Mouse (Mus musculus) cerebellum, postnatal 25 days (tissue): ENCODE results near the gene Hoxa9.

Source experiments
- DNase-seq, 2 experiments: peaks; one replicate each; pipeline ENCODE4 v3.0.0; 2021; ENCODE audit warnings: mixed read lengths in 2 of 2

Hoxa9 gene

GRCm38 (mm10) chr6:52230516-52231165 lies at the start of gene Hoxa9:
TSS of gene Hoxa9 (minus strand) at chr6:52231089.
- no peak for DNase-seq

GRCm38 (mm10) chr6:52276920-52277319 lies 46.0 kb upstream of the Hoxa9 start:
- DNase-seq = no peak

DNA sequence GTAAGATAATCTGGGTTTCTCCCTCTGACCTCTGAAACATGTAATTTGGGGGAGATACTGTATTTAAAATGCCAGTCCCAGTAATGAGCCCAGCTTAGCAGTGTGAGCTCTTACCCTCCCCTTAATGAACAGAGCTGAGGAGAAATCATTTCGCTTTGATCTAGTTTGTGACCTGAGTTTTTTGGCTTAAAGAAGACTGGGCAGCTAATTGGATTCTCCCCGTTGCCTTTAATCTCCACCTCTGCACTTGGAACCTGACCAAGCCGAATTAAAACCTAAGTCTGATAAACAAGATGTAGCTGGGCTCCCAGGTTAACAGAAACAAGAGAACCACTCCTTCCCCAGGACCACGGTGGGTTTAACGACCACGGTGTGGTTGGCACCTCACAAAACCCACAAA lies 45.5 kb upstream of the Hoxa9 start:
- no peak for DNase-seq

GRCm38 (mm10) chr6:52275563-52276280 lies 44.8 kb upstream of the Hoxa9 start:
- no peak for DNase-seq

GRCm38 (mm10) chr6:52274576-52274975 lies 43.7 kb upstream of the Hoxa9 start:
- no peak for DNase-seq

- DNase-seq = no peak
Measured at GRCm38 (mm10) chr6:52273656-52274280, 42.9 kb upstream of the Hoxa9 start.

DNA sequence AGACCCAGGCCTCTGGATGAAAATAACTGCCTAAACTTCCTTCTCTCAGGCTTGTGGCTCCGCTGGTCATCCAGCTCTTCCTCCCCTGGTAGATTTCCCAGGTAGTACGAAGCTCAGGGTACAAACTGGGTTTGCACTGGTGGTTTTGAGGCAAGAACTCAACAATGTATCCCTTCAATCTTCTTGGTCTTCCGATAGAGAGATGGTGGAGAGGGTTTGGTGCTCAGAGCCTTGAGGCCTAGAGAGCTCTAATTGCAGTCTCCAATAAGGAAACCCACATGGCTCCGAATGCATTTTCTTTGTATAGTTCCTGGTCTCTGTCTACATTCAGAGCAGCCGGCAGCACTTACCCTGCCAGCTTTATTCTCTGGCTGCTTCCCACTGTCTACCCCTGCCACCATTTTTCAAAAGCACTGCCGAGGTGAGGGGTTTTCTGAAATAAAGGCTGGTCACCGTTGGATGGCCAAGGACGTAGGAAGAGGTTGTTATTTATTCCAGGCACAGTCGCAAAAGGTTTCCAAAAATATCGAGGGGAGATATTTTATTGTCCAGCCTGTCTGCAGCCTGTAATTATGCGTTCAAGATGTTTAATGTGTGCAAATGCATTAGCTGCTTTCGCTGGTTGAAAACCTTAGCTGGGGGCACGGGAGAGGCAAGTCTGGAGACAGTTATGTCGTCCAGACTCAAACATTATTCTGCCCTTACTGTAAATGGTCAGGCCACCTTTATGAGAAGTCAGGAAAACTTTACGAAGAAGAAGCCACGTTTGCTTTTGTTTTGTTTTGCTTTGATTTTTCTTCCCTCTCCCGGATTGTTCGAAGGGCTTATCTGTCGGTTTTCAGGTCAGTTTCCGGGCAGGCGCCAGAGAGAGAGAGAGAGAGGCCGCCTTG lies 42.1 kb upstream of the Hoxa9 start:
- no peak for DNase-seq

- DNase-seq = peak in 1 of 2 experiments; percentile 71
Measured at GRCm38 (mm10) chr6:52270494-52271480, 39.9 kb upstream of the Hoxa9 start.

GRCm38 (mm10) chr6:52268756-52269155 lies 37.9 kb upstream of the Hoxa9 start:
- no peak for DNase-seq

- no peak for DNase-seq
Measured at GRCm38 (mm10) chr6:52268341-52268740, 37.5 kb upstream of the Hoxa9 start.

DNA sequence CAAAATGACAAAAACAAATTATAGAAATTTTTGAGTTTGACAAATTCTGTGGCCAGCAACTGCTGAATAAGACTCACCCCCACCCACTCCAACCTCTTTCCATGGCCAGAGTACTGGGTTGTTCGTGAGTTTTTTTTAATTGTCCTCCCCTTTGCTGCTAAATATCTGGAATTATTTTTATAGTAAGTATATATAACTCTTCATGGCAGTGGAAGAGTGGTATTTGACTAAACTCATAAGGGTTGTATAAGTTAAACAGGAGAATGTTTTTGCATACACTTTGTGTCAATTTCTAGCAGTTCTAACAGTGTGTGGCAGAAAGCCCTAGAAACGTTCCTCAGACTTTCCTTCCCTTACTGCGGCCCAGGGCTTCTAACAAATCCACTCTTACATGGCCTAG lies 36.8 kb upstream of the Hoxa9 start:
- DNase-seq = no peak

GRCm38 (mm10) chr6:52267221-52267620 lies 36.3 kb upstream of the Hoxa9 start:
- no peak for DNase-seq

DNA sequence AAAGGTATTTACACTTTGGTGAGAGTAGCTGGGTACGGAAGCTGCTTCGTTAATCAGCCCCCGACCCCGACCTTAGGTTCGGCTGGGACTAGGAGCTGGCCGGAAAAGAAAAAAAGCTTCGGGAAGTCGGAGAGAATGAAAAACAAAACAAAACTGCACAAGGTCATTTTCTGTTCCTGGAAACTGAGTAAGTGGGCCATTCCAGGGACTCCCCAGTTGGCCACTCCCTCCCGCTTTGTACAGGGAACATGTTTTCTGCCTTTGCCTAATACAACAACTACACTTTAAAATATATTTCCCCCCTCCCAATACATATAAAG lies 35.7 kb upstream of the Hoxa9 start:
- DNase-seq = no peak

- no peak for DNase-seq
Measured at GRCm38 (mm10) chr6:52265913-52266665, 35.2 kb upstream of the Hoxa9 start.

DNA sequence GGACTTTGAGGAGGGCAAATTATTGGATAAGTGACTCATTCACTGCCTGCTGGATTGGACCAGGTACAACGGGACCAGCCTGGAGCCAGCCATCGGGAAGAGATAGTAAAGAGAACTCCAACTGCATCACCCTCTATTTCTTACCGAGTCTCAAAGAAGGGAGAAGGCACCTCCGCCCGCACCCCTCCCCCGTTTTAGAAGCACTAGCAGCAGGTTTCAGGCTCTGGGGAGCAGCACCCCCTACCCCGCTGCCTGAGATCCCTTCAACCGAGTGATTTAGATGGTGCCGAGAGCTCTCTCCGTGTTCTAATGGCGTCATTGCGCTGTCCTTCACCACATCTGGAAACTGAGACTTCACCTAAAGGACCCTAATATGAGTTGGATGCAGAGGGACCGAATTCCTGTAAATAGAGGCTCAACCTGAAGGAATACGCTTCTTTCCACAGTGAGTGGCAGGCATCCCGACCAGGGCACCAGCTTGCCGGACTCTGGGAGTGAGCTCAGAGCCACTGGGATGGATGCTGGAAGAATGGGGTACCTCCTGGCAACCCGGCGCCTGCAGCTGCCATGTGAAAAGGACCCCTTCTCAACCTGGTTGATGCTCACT lies 34.5 kb upstream of the Hoxa9 start:
- DNase-seq = no peak

GRCm38 (mm10) chr6:52264106-52264790 lies 33.4 kb upstream of the Hoxa9 start:
- DNase-seq = no peak

DNA sequence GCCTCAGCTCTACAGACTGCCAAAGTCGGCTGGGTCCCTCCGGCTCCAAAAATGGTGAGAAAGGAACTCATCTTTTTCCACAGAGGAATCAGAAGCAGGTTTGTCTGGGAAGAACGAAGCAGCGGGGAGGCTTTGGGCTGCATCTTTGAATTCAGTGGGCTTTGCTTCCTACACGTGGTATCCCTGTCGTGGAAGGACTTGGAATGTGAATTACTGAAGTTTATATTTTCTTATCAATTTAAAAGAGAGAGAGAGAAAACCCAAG lies 32.4 kb upstream of the Hoxa9 start:
- DNase-seq = no peak

GRCm38 (mm10) chr6:52262463-52263320 lies 31.8 kb upstream of the Hoxa9 start:
- peak in 1 of 2 experiments; percentile 19 for DNase-seq

GRCm38 (mm10) chr6:52261751-52262462 lies 31.0 kb upstream of the Hoxa9 start:
- DNase-seq = no peak
